Mouse (Mus musculus) layer of hippocampus, adult 2 months (tissue): ENCODE measurements at regions not wholly inside any gene's neighbourhood (a gene's known extent, or its start where the extent isn't known, plus 50 kb on each side); places are given as distances from the start of the nearest gene placed in this dataset.

Source experiments
- DNase-seq, 2 experiments: peaks; one replicate each; pipeline ENCODE4 v3.0.0; 2022; ENCODE audit warnings: low spot score in 2 of 2
- H3K27ac ChIP-seq: fragments of 200-600 bp; 2 replicates; pipeline ENCODE4 v1.8.1; 2022
- H3K4me3 ChIP-seq: fragments of 200-600 bp; 2 replicates; pipeline ENCODE4 v1.8.1; 2022; ENCODE audit warnings: mild to moderate bottlenecking
- CTCF ChIP-seq: fragments of 200-600 bp; conservative IDR thresholded peaks from 2 replicates; pipeline ENCODE4 v1.8.1; 2022; ENCODE audit warnings: antibody characterized with exemption, mild to moderate bottlenecking, moderate library complexity

DNA sequence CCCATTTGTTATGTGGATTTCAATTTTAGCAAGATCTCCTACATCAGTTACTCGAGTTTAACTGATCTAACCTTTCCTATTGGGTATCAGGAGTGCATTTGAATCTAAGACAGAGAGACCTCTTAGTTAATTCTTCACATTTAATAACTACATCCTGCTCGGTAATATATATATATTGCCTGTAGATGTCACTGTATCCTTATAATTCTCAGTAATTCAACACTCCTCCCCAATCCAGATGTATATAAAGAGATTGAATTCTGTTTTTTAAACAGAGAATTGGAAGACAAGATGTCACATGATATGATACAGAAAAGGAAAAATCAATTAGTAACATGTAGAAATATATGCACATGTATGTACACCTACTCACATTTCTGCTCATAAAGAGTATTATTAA, 133.3 kb upstream of the Mageb4 start:
- no peak overlapping the region for H3K27ac ChIP-seq
- no peak for DNase-seq
- peak; percentile 64 for TF ChIP-seq CTCF
- H3K4me3 ChIP-seq, result no peak overlapping the region
